Mouse (Mus musculus) stomach, postnatal 0 days (tissue): ENCODE measurements around the gene Hist1h1c.

ENCODE experiments used
- CTCF ChIP-seq: IDR thresholded peaks from 2 replicates; pipeline ENCODE4 v1.5.1; 2016; ENCODE audit warnings: antibody characterized with exemption, low read depth, mild to moderate bottlenecking, moderate library complexity
- EP300 ChIP-seq: optimal IDR thresholded peaks from 2 replicates; pipeline ENCODE3; 2016; ENCODE audit warnings: antibody characterized with exemption

- TF ChIP-seq EP300, result no peak
- no peak for TF ChIP-seq CTCF
Observed at GRCm38 (mm10) chr13:23747081-23747891, 8.7 kb downstream of the Hist1h1c start.
